Mouse (Mus musculus): ENCODE data around the gene Defb21. TPM values are rescaled to one million over a fixed set of nuclear protein-coding genes. Genes with fewer than 3 reads are reported as not detected.

The Defb21 gene
- total RNA-seq, 2 experiments from 2014 or later = not detected

- H3K27ac ChIP-seq = no peak overlapping the region
- H3K4me3 ChIP-seq = no peak overlapping the region
- no peak for TF ChIP-seq CTCF (IDR thresholded peaks at IDR 0.05)
- intact Hi-C loops (cut with DNase I) = no loop called here
- DNase-seq (ENCODE audit: extremely low spot score in 1 of 2, low spot score in 2 of 2) = no peak
These were observed 39.6 kb downstream of the Defb21 start for GRCm38 (mm10) chr2:152612193-152612592.

DNA sequence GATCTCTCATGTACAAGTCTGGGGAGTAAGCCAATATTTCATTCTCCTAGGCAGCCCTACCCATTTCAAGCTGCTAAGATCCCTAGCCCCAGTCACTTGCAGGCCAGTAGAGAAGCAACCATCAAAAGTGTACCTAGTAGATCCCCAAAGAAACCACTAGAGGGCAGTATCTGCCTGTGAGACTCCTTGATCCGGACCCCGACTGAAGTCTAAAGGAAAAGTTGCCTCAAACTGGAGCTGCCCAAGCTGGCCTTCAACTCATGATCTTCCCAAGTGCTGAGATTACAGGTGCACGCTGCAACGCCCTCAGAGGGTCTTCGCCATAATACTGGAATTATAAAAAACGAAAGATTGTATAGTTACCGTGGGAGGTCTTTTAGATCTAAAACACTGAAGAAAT lies 43.0 kb downstream of the Defb21 start:
- intact Hi-C loops (cut with DNase I) = loop anchor here (1.0 to 5.0 kb wide), 3 partner anchors 42 to 215 kb away; partner anchors contain the start of gene Bcl2l1
- Histone ChIP-seq H3K27ac (no peak overlapping the region), H3K4me3 (no peak overlapping the region)
- TF ChIP-seq CTCF (IDR thresholded peaks at IDR 0.05) = peak; percentile 96
- DNase-seq (ENCODE audit: extremely low spot score in 1 of 2, low spot score in 2 of 2) = peak; percentile 46 to 51

DNA sequence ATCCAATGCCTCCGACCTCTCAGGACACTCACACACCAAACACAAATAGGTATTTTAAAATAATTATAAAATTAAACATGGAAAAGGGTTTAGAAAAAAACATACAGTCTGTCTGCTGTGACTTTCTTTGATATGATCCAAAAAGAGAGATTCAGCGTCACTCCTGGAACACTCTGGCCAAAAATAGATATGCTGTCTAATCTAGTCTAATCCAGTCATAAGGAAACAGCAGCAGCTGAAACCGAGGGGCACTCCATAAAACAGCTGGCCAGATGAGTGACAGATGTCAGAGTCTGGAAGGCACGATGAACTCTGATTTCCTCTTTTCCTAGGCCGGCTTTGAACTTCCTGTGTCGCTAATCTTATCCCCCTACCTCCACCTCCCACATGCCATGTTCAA lies 43.9 kb downstream of the Defb21 start:
- H3K4me3 ChIP-seq = no peak overlapping the region
- TF ChIP-seq CTCF (IDR thresholded peaks at IDR 0.05) = no peak
- DNase-seq (ENCODE audit: extremely low spot score in 1 of 2, low spot score in 2 of 2) = no peak
- no peak overlapping the region for H3K27ac ChIP-seq
- intact Hi-C loops (cut with DNase I) = loop anchor here (5.0 kb wide), 1 partner anchor 61 kb away; no protein-coding TSS in a partner anchor

GRCm38 (mm10) chr2:152617374-152617773 lies 44.8 kb downstream of the Defb21 start:
- peak; percentile 40 for TF ChIP-seq CTCF (IDR thresholded peaks at IDR 0.05)
- no peak overlapping the region for H3K4me3 ChIP-seq
- no peak overlapping the region for H3K27ac ChIP-seq
- intact Hi-C loops (cut with DNase I) = loop anchor here (5.0 kb wide), 1 partner anchor 60 kb away; no protein-coding TSS in a partner anchor
- no peak for DNase-seq (ENCODE audit: extremely low spot score in 1 of 2, low spot score in 2 of 2)

- Histone ChIP-seq H3K4me3 (no peak overlapping the region), H3K27ac (no peak overlapping the region)
- intact Hi-C loops (cut with DNase I) = no loop called here
- DNase-seq (ENCODE audit: extremely low spot score in 1 of 2, low spot score in 2 of 2) = peak; percentile 15 to 30
- TF ChIP-seq CTCF (IDR thresholded peaks at IDR 0.05) = no peak
These were observed 48.0 kb downstream of the Defb21 start for GRCm38 (mm10) chr2:152620367-152621134.

DNA sequence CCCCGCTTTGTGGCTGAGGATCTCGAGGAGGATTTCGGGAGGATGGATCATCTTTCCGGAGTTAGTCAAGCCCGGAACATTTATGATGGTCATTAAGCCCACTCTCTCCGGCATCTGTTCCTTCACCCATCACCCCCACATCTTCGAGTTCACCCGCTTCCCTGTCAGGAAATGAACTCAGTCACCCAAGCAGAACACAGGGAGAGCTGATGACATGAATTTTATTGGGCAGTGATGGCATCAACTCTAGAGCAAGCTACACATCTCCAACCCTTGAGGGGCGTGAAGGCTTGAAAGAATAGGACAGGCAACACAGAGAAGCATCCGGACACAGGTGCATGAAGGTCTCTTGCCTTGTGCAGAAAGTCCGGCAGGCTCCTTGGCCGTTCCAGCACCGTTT lies 49.6 kb downstream of the Defb21 start:
- no peak for TF ChIP-seq CTCF (IDR thresholded peaks at IDR 0.05)
- Histone ChIP-seq H3K4me3 (no peak overlapping the region), H3K27ac (no peak overlapping the region)
- intact Hi-C loops (cut with DNase I) = no loop called here
- no peak for DNase-seq (ENCODE audit: extremely low spot score in 1 of 2, low spot score in 2 of 2)

DNA sequence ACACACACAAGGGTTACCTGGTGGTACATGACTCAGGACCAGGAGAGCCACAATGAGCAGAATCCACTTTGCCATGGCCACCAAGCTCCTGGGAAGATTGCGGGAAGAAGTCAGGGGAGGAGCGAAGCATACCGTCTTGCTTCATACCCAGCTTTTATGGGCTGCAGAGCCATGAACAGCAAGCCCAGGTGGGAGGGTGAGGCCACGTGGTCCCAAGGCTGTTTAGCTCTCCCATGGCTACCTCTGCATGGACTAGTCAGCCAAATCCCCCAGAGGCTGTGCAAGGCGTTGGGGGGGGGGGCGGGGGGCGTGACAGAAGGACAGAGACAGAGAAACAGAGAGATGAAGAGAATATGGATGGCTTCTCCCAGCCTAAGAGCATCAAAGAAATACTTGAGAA lies 50.4 kb downstream of the Defb21 start, which contains the start of gene Defb25:
Gene Defb25 (minus strand): TSS at position 101 of the 400 bp plus-strand sequence.
- no peak for TF ChIP-seq CTCF (IDR thresholded peaks at IDR 0.05)
- intact Hi-C loops (cut with DNase I) = no loop called here

More for the DNA sequence above, 50.4 kb downstream of the Defb21 start, which contains the start of gene Defb25:
- no peak for DNase-seq (ENCODE audit: extremely low spot score in 1 of 2, low spot score in 2 of 2)
- H3K4me3 ChIP-seq = no peak within 1 kb of the TSS
- no peak within 1 kb of the TSS for H3K27ac ChIP-seq

Other genes starting within 250 kb of the Defb21 start
- 100 to 1,000 TPM; 111 to 117 TPM for gene Rbck1, start 240.1 kb upstream of the Defb21 start, total RNA-seq (2021)
- 1 to 10 TPM in 1 of 2 experiments, under 1 TPM in 1; 0.84 to 1.1 TPM for gene Trib3, start 228.7 kb upstream of the Defb21 start, total RNA-seq (2021)
- gene Nrsn2, start 196.1 kb upstream of the Defb21 start, total RNA-seq (2021) = 10 to 100 TPM; 74.6 to 90.8 TPM
- gene Sox12, start 174.7 kb upstream of the Defb21 start, total RNA-seq (2021) = 10 to 100 TPM; 12.8 to 15.7 TPM
- gene Zcchc3, start 157.7 kb upstream of the Defb21 start, total RNA-seq (2021) = 1 to 10 TPM; 8.5 to 9.9 TPM
- 1 to 10 TPM; 2.4 to 3.0 TPM for gene 6820408C15Rik, start 157.2 kb upstream of the Defb21 start, total RNA-seq (2021)
- gene Defb23, start 108.1 kb upstream of the Defb21 start, total RNA-seq (2021) = not detected
- gene Defb20, start 95.7 kb upstream of the Defb21 start, total RNA-seq (2021) = not detected
- not detected for gene Defb22, start 82.6 kb upstream of the Defb21 start, total RNA-seq (2021)
- gene Defb26, start 61.1 kb upstream of the Defb21 start, total RNA-seq (2021) = not detected
- gene Defb28, start 54.5 kb upstream of the Defb21 start, total RNA-seq (2021) = not detected
- not detected for gene Defb29, start 32.6 kb upstream of the Defb21 start, total RNA-seq (2021)
- gene Gm17416, start 3.4 kb upstream of the Defb21 start, total RNA-seq (2021) = not detected
- gene Defb19, start 7.6 kb downstream of the Defb21 start, total RNA-seq (2021) = not detected
- not detected for gene Defb45, start 26.7 kb downstream of the Defb21 start, total RNA-seq (2021)
- gene Defb36, start 31.6 kb downstream of the Defb21 start, total RNA-seq (2021) = not detected
- gene Defb25, start 50.3 kb downstream of the Defb21 start, total RNA-seq (2021) = not detected
- gene Rem1, start 54.2 kb downstream of the Defb21 start, total RNA-seq (2021) = under 1 TPM; 0.65 to 0.68 TPM
- gene H13, start 96.7 kb downstream of the Defb21 start, total RNA-seq (2021) = 10 to 100 TPM; 77.2 to 82.2 TPM
- gene Mcts2, start 114.3 kb downstream of the Defb21 start, total RNA-seq (2021) = 10 to 100 TPM; 17.6 to 19.8 TPM
- 10 to 100 TPM; 22.4 to 24.2 TPM for gene Id1, start 163.5 kb downstream of the Defb21 start, total RNA-seq (2021)
- gene Cox4i2, start 181.4 kb downstream of the Defb21 start, total RNA-seq (2021) = 1 to 10 TPM; 1.7 to 1.9 TPM

Data from left cerebral cortex, adult 2 months (tissue).